Mouse (Mus musculus) myocyte (in vitro differentiated cells): Measurements from ENCODE around the gene Tbx6.

Experiments used
- E2F4 ChIP-seq: IDR thresholded peaks from one replicate; pipeline ENCODE4 v1.6.1; 2011; ENCODE audit warnings: mild to moderate bottlenecking, control low read depth, moderate library complexity; ENCODE audit not compliant: insufficient read depth
- MAX ChIP-seq: IDR thresholded peaks from one replicate; pipeline ENCODE4 v1.6.1; 2011; ENCODE audit warnings: low read depth, mild to moderate bottlenecking, control low read depth
- POLR2A ChIP-seq: IDR thresholded peaks from one replicate; pipeline ENCODE4 v1.6.1; 2011; ENCODE audit warnings: low read depth, mild to moderate bottlenecking, control low read depth, moderate library complexity; ENCODE audit not compliant: insufficient read length
- POLR2AphosphoS2 ChIP-seq: IDR thresholded peaks from one replicate; pipeline ENCODE4 v1.6.1; 2011; ENCODE audit warnings: low read depth, control low read depth; ENCODE audit not compliant: insufficient read length
- SRF ChIP-seq: IDR thresholded peaks from one replicate; pipeline ENCODE4 v1.6.1; 2011; ENCODE audit warnings: low read depth; ENCODE audit not compliant: control insufficient read depth, insufficient read length
- TCF3 ChIP-seq: IDR thresholded peaks from one replicate; pipeline ENCODE4 v1.6.1; 2011; ENCODE audit warnings: low read depth, control low read depth; ENCODE audit not compliant: insufficient read length

DNA sequence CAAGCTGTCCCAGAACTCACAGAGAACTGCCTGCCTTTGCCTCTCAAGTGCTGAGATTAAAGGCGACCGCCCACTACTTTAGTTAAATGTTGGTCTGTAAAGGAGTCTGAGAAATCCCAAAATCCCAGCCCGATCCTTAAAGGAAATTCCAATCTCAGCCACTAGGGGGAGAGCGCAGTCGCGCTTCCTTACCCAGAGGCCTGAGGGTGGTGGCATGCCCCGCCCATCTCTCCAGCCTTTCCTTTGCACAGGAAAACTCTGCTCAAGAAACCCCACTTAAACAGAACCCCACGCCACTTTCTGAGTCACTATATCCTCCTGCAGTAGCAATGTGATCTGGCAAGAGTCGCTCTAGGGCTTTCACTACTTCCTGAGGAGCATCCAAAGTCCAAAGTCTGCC, 26.4 kb upstream of the Tbx6 start:
- TF ChIP-seq POLR2A (no peak), SRF (no peak), TCF3 (no peak), MAX (no peak), POLR2AphosphoS2 (no peak), E2F4 (no peak)
